Mouse (Mus musculus): ENCODE data around the gene Agbl4.

- TF ChIP-seq CHD2 (IDR thresholded peaks at IDR 0.05; ENCODE audit: low read depth, low read length) (no peak), ZC3H11A (IDR thresholded peaks at IDR 0.05; ENCODE audit: borderline replicate concordance, low read depth, low read length) (no peak)
These were observed 677.3 kb downstream of the Agbl4 start for GRCm38 (mm10) chr4:111074701-111075154.

Measured in ES-E14 (cell line).